Mouse (Mus musculus): ENCODE data around the gene Ice2. TPM values are rescaled to one million over a fixed set of nuclear protein-coding genes. Genes with fewer than 3 reads are reported as not detected.
A peak's percentile ranks its signal among the peaks of the same experiment; 100 is the strongest.

The Ice2 gene
- polyA plus RNA-seq, 1 experiment: 2.0 TPM

DNA sequence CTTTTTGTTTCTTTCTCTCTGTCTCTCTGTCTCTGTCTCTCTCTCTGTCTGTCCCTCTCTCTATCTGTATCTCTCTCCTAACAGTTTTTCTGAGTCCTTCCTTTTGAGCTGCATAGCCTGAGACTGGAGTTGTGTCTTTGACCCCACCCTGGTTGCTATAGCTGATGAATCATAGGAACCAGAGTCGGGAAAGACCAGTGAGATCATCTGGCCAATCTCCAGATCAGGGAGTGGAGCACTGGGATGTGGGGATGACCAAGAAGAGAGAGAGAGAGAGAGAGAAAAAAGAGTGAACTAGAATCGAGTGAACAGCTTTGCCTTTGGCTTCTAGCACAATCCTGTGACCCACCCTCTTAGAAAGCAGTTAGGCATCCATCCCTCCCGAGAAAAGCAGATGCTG lies 45.5 kb downstream of the Ice2 start:
- no peaks in the 10 kb centered on the region for H3K27me3 ChIP-seq (ENCODE audit: control insufficient read depth, insufficient read depth, insufficient read length)
- H3K4me3 ChIP-seq: no peak overlapping the region
- no peak overlapping the region for H3ac ChIP-seq (ENCODE audit: control insufficient read depth, insufficient read length)
- TF ChIP-seq MYOG (IDR thresholded peaks at IDR 0.05; ENCODE audit: control insufficient read depth in 1 of 3, insufficient read depth in 1 of 3, insufficient read length in 2 of 3, low read depth in 2 of 3): no peak
- no peak for TF ChIP-seq REST (IDR thresholded peaks at IDR 0.05; ENCODE audit: insufficient read depth, insufficient read length)
- no peak for TF ChIP-seq CEBPB (IDR thresholded peaks at IDR 0.05; ENCODE audit: insufficient read depth, poor library complexity, severe bottlenecking)
- TF ChIP-seq USF1 (IDR thresholded peaks at IDR 0.05; ENCODE audit: low read depth): no peak
- TF ChIP-seq POLR2AphosphoS2 (IDR thresholded peaks at IDR 0.05; ENCODE audit: insufficient read length, low read depth): no peak
- TF ChIP-seq TCF12 (IDR thresholded peaks at IDR 0.05; ENCODE audit: insufficient read depth, poor library complexity, severe bottlenecking): no peak
- TF ChIP-seq E2F4 (IDR thresholded peaks at IDR 0.05; ENCODE audit: insufficient read depth): no peak
- TF ChIP-seq SRF (IDR thresholded peaks at IDR 0.05; ENCODE audit: control insufficient read depth, insufficient read length, low read depth): no peak
- no peak for TF ChIP-seq MYOD1 (IDR thresholded peaks at IDR 0.05; ENCODE audit: control insufficient read depth in 1 of 3, insufficient read length in 2 of 3, low read depth in 2 of 3)
- TF ChIP-seq MAX (IDR thresholded peaks at IDR 0.05; ENCODE audit: low read depth): no peak
- TF ChIP-seq TCF3 (IDR thresholded peaks at IDR 0.05; ENCODE audit: insufficient read length, low read depth): no peak
- TF ChIP-seq POLR2A (IDR thresholded peaks at IDR 0.05; ENCODE audit: insufficient read length, low read depth): no peak
- H3K4me2 ChIP-seq (ENCODE audit: low read depth): peak overlapping the region; percentile 69
- H3K79me2 ChIP-seq (ENCODE audit: control insufficient read depth, insufficient read depth): no peaks in the 10 kb centered on the region
- no peaks in the 10 kb centered on the region for H3K36me3 ChIP-seq (ENCODE audit: control insufficient read depth, insufficient read depth)

DNA sequence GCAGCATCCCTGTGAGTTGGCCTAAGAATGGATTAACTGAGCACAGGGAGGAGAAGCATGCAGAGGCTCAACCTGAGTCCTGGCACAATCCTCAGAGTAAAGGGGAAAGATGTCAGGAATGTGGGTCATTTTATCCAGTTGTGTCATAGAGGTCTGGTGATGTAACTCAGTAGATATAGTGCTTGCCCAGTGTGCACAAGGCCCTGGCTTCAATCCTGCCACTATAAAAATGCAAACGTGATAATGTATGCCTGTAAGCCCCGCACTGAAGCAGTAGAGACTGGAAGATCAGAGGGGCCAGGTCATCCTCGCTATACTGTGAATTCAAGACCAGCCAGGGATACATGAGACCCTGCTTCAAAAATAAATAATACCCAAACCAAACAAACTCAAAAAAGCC lies 51.1 kb downstream of the Ice2 start:
- TF ChIP-seq MYOG (IDR thresholded peaks at IDR 0.05; ENCODE audit: control insufficient read depth in 1 of 3, insufficient read depth in 1 of 3, insufficient read length in 2 of 3, low read depth in 2 of 3) (no peak), TCF3 (IDR thresholded peaks at IDR 0.05; ENCODE audit: insufficient read length, low read depth) (no peak), USF1 (IDR thresholded peaks at IDR 0.05; ENCODE audit: low read depth) (no peak), E2F4 (IDR thresholded peaks at IDR 0.05; ENCODE audit: insufficient read depth) (no peak)
- H3K4me3 ChIP-seq: no peak overlapping the region

DNA sequence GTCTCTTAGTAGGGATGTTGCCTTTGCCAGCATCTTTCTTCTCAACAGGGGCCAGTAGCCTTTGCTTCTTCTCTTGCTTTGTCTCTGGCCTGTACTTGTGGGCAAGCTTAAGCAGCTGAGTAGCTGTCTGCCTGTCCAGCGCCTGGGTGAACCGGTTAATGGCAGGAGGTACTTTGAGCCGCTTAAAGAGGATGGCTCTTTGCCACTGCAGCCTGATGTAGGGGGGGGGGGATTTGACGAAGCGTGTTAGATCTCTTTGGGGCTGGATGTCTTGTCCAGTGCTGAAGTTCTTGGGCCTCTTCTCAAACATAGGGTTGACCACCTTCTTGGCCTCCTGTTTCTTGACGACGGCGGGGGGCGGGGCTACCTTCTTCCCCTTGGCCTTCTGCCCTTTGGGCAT lies 52.9 kb downstream of the Ice2 start:
- Histone ChIP-seq H3K27me3 (ENCODE audit: control insufficient read depth, insufficient read depth, insufficient read length) (no peaks in the 10 kb centered on the region), H3K4me3 (no peak overlapping the region), H3ac (ENCODE audit: control insufficient read depth, insufficient read length) (no peak overlapping the region), H3K79me2 (ENCODE audit: control insufficient read depth, insufficient read depth) (peaks cover 19% of the 10 kb centered on the region), H3K36me3 (ENCODE audit: control insufficient read depth, insufficient read depth) (no peaks in the 10 kb centered on the region), H3K4me2 (ENCODE audit: low read depth) (no peak overlapping the region)
- no peak for TF ChIP-seq MYOD1 (IDR thresholded peaks at IDR 0.05; ENCODE audit: control insufficient read depth in 1 of 3, insufficient read length in 2 of 3, low read depth in 2 of 3)
- TF ChIP-seq CEBPB (IDR thresholded peaks at IDR 0.05; ENCODE audit: insufficient read depth, poor library complexity, severe bottlenecking): no peak
- TF ChIP-seq MYOG (IDR thresholded peaks at IDR 0.05; ENCODE audit: control insufficient read depth in 1 of 3, insufficient read depth in 1 of 3, insufficient read length in 2 of 3, low read depth in 2 of 3): no peak
- TF ChIP-seq POLR2AphosphoS2 (IDR thresholded peaks at IDR 0.05; ENCODE audit: insufficient read length, low read depth): no peak
- no peak for TF ChIP-seq POLR2A (IDR thresholded peaks at IDR 0.05; ENCODE audit: insufficient read length, low read depth)
- TF ChIP-seq TCF3 (IDR thresholded peaks at IDR 0.05; ENCODE audit: insufficient read length, low read depth): no peak
- no peak for TF ChIP-seq SRF (IDR thresholded peaks at IDR 0.05; ENCODE audit: control insufficient read depth, insufficient read length, low read depth)
- no peak for TF ChIP-seq USF1 (IDR thresholded peaks at IDR 0.05; ENCODE audit: low read depth)
- no peak for TF ChIP-seq TCF12 (IDR thresholded peaks at IDR 0.05; ENCODE audit: insufficient read depth, poor library complexity, severe bottlenecking)
- no peak for TF ChIP-seq E2F4 (IDR thresholded peaks at IDR 0.05; ENCODE audit: insufficient read depth)
- TF ChIP-seq REST (IDR thresholded peaks at IDR 0.05; ENCODE audit: insufficient read depth, insufficient read length): no peak
- TF ChIP-seq MAX (IDR thresholded peaks at IDR 0.05; ENCODE audit: low read depth): no peak

More for the DNA sequence above, 51.1 kb downstream of the Ice2 start:
- H3K4me2 ChIP-seq (ENCODE audit: low read depth): no peak overlapping the region
- no peaks in the 10 kb centered on the region for H3K36me3 ChIP-seq (ENCODE audit: control insufficient read depth, insufficient read depth)
- no peaks in the 10 kb centered on the region for H3K27me3 ChIP-seq (ENCODE audit: control insufficient read depth, insufficient read depth, insufficient read length)
- peaks cover under 1% of the 10 kb centered on the region for H3K79me2 ChIP-seq (ENCODE audit: control insufficient read depth, insufficient read depth)
- H3ac ChIP-seq (ENCODE audit: control insufficient read depth, insufficient read length): no peak overlapping the region

DNA sequence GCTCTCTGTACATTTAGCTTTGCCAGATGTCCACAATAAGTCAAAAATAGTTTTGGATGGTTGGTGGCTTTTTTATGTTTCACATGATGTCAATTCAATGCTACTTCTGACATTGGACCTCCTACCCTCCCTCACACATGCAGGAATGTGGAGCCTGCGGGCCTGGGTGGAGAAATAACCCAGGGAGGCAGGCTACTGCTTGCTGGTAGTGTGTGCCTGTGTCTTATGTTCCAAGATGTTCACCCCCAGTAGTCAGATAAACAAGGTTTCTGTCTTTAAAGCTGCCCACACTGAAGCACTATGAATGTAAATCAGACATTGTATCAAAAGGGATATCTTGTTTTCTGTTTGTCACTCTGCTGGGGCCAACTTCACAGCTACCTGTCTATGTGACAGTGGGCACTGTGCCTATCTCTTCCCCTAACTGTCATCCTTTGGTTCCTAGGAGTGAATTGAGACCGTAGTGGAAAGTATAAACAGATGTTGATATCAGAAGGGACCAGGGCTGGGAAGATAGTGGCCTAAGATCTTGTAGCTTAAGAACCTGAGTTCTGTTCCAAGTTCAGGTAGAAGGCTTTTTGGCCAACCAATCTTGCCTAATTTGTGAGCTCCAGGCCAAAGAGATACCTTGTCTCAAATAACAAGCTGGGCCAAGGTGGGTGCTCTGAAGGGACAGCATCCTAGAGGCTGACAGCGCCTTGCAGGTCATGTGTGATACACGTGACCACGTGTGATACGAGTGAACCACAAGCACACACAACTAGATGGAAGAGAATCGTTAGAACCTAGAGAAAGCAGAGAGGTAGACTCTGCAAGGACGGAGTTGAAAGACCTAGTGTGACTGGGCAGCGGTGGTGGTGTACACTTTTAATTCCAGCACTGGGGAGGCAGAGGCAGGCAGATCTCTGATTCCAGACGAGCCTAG lies 54.4 kb downstream of the Ice2 start:
- H3K4me3 ChIP-seq: no peak overlapping the region
- no peaks in the 10 kb centered on the region for H3K36me3 ChIP-seq (ENCODE audit: control insufficient read depth, insufficient read depth)
- no peak for TF ChIP-seq USF1 (IDR thresholded peaks at IDR 0.05; ENCODE audit: low read depth)
- no peak for TF ChIP-seq E2F4 (IDR thresholded peaks at IDR 0.05; ENCODE audit: insufficient read depth)
- TF ChIP-seq CEBPB (IDR thresholded peaks at IDR 0.05; ENCODE audit: insufficient read depth, poor library complexity, severe bottlenecking): no peak
- no peak for TF ChIP-seq TCF3 (IDR thresholded peaks at IDR 0.05; ENCODE audit: insufficient read length, low read depth)
- no peak for TF ChIP-seq MYOD1 (IDR thresholded peaks at IDR 0.05; ENCODE audit: control insufficient read depth in 1 of 3, insufficient read length in 2 of 3, low read depth in 2 of 3)
- TF ChIP-seq TCF12 (IDR thresholded peaks at IDR 0.05; ENCODE audit: insufficient read depth, poor library complexity, severe bottlenecking): no peak
- TF ChIP-seq POLR2A (IDR thresholded peaks at IDR 0.05; ENCODE audit: insufficient read length, low read depth): no peak
- no peak for TF ChIP-seq REST (IDR thresholded peaks at IDR 0.05; ENCODE audit: insufficient read depth, insufficient read length)
- no peak for TF ChIP-seq MAX (IDR thresholded peaks at IDR 0.05; ENCODE audit: low read depth)
- no peak for TF ChIP-seq SRF (IDR thresholded peaks at IDR 0.05; ENCODE audit: control insufficient read depth, insufficient read length, low read depth)
- TF ChIP-seq POLR2AphosphoS2 (IDR thresholded peaks at IDR 0.05; ENCODE audit: insufficient read length, low read depth): no peak
- TF ChIP-seq MYOG (IDR thresholded peaks at IDR 0.05; ENCODE audit: control insufficient read depth in 1 of 3, insufficient read depth in 1 of 3, insufficient read length in 2 of 3, low read depth in 2 of 3): no peak
- peaks cover 31% of the 10 kb centered on the region for H3K79me2 ChIP-seq (ENCODE audit: control insufficient read depth, insufficient read depth)
- H3ac ChIP-seq (ENCODE audit: control insufficient read depth, insufficient read length): no peak overlapping the region
- H3K27me3 ChIP-seq (ENCODE audit: control insufficient read depth, insufficient read depth, insufficient read length): no peaks in the 10 kb centered on the region
- H3K4me2 ChIP-seq (ENCODE audit: low read depth): no peak overlapping the region

Data from myocyte (in vitro differentiated cells).